Mouse (Mus musculus) mature B cell (primary cell): Measurements from ENCODE around the gene Nav2.

Source experiments
- in situ Hi-C: fragments of 300-500 bp; cut with MboI; formaldehyde crosslinking; loops from 2 replicates; pipeline ENCODE4 v1.14.3; 2019

Gene Nav2

DNA sequence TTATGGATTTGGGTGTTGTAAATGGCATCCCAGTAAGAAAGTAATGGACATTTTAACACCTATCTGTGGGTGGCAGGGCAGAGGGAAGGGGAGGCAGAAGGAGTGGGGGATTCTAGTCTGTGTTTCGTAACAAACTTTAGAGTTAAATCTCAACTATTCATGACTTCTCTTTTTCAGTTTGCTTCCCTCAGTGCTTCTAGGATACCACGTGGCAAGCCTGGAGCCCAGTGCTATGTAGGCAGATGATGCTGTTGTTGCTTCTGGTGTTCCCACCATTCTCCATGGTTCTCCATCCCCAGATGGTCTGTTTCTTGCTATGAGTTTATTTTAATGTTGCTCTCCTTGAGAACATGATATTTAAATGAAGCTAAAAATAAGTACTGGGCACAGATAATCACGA is 92.3 kb downstream of the Nav2 start:
- in situ Hi-C loops, result no loop called here

DNA sequence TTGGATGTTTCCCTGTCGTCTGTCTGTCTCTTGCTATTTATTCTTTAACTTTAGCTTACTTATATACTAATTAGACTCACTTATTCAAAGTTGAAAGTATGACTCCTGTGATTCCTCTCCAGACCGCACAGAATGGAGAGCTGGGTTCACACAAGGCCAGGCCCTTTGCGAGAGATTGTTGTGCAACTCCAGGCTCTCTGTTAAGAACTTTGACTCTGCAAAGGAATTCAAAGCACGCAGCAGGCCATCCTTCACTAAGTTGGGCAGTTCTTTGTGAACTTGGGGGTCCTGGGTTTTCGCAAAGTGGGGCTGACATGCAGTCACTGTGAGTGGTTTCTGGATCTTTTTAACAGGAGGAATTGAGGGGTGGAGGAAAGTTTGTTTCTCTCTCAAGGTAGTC is 95.9 kb downstream of the Nav2 start:
- in situ Hi-C loops, result no loop called here

DNA sequence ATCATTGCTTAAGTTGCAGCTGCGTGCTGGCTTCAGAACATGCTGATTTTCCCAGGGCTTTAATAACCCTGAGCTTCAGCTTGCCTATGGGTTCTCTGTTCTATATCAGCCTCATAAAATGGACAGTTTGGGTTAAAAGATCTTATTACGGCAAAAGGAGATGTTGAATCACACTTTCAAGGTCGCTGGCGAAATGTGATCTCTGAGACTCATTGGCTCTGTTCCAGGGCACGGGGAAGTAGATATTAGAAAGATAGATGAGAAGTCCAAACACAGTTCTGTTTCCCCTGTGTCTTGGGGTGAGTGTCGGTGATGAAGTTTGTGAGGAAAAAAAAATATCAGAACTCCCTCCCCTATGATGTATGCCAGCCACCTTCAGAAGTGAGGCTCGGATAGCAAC is 98.4 kb downstream of the Nav2 start:
- in situ Hi-C loops, result no loop called here

- in situ Hi-C loops, result no loop called here
Observed at GRCm38 (mm10) chr7:49010739-49011138, 102.2 kb downstream of the Nav2 start.

DNA sequence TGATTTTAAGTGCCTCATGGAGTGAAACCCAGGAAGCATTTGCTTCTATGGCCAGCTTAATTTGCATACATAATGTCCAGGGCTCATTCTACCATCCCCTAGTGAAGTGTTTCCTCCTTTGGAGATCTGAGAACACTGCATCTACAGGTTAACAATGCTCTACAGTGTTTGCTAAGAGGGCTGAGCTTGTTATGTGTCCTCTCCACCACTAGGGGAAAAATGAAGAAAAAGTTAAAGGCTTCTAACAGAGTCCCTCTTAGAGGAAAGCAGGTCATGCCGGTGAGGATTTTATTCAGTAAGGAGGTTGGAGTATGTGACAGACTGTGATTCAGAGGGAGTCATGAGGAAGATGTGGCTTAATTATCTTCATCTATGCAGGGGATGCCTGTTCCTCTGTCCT is 103.5 kb downstream of the Nav2 start:
- in situ Hi-C loops, result no loop called here

- in situ Hi-C loops, result no loop called here
Observed at GRCm38 (mm10) chr7:49014480-49014879, 106.0 kb downstream of the Nav2 start.

GRCm38 (mm10) chr7:49015297-49015696 is 106.8 kb downstream of the Nav2 start:
- in situ Hi-C loops, result no loop called here

- in situ Hi-C loops, result no loop called here
Observed at GRCm38 (mm10) chr7:49016088-49016487, 107.6 kb downstream of the Nav2 start.

GRCm38 (mm10) chr7:49017794-49018193 is 109.3 kb downstream of the Nav2 start:
- in situ Hi-C loops, result no loop called here

DNA sequence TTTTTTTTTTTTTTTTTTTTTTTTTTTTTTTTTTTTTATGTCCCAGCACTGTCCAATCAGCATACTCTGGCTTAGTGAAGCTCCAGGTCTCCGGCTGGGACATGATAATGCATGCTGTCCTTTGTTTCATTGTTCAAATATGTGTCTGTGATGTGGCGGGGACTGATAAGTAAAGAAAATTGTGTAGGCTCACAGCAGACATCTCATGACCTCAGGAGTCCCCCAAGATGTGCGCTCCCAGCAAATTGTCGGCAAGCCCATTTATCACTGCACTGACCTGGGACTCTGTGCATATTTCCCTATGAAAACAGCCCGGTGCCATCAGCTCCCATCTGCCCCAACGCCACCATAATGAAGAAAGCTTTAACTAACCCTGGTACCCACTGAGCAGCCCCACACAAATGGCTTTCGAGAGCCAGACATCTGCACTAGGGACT is 110.0 kb downstream of the Nav2 start:
- in situ Hi-C loops, result no loop called here

DNA sequence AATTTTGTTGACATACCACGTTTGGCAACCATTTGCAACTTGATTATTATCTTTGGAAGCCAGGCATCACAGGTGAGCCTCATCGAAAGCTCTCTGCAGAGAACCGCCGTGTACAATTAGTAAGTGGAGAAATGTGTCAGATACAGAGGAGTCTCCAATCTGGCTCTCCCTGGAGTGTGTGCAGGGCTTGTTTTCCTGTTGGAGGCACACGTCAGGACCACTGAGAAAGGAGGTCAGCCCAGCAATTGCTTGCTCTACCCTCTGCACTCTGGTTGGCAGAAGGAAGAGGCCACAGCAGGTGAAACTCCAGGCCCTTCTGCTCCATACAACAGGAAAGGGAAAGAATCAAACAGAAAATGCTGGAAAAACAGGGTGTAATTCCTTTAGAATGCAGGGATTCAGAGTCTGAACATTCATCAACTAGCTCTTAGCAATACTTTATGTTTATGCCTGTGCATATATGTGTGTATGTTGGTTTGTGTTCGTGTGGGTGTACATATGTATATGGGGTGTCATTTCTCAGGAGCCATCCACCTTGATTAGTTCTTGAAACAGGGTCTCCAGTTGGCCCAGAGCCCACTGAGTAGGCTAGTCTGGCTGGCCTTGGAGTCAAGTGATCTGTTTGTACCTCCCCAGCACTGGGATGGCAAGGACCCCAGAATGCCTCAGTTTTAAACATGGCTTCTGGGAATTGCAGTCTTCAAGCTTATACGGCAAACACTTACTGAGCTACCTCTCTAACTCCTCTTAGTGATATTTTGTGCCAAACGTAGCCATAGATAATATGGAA is 116.7 kb downstream of the Nav2 start:
- in situ Hi-C loops, result no loop called here

DNA sequence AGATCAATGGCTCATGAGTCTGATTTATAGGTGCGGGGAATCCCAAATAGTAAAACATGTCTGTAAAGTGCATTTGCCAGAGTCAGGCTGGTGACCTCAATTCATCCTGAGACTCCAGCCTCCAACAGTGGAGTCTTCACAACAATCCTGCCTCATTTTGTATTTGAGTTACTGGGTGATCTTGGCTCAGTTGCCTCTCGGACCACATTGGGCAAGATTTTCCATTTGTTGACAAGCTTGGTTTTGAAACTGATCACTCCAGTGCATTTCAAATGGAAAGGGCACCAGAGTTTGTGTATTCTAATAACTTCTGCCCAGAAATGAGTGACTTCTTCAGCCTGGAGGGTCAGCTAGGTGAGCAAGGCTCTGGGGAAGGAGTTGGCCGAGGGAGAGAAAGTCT is 117.5 kb downstream of the Nav2 start:
- in situ Hi-C loops, result no loop called here

GRCm38 (mm10) chr7:49026466-49026865 is 118.0 kb downstream of the Nav2 start:
- in situ Hi-C loops, result no loop called here

DNA sequence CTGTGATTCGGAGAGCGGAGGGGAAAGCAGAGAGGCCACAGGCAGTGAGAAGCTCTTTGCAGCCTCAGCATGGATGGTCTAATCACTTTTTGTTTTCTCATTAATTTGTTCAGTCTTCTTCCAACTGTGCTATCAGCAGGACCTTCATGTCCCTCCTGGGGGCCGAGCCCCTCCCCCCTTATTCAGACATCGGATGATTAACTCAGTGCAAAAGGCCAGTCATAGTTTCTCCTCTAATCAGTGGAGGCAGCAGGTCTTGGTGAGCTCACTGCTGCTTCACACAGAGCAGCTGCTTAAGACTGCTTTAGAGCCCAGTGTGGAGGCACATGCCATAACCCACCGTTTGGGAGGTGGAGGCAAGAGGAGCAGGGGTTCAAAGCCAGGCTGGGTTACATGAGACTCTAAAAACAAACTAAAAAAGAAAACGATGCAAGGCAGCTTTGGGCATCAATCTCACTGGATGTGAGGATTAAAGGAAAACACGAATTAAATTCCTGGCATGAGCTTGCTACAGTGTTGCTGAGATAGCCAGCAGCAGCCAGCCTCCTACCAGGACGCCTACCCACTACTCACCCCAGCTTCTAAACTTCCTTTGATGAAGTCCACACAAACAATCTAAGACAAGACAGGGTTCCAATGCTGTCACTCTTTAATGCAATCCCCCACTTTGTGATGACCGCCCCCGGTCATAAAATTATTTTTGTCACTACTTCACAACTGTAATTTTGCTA is 120.9 kb downstream of the Nav2 start:
- in situ Hi-C loops, result no loop called here

GRCm38 (mm10) chr7:49032216-49032615 is 123.7 kb downstream of the Nav2 start:
- in situ Hi-C loops, result no loop called here

- in situ Hi-C loops, result no loop called here
Observed at GRCm38 (mm10) chr7:49034253-49034652, 125.7 kb downstream of the Nav2 start.

DNA sequence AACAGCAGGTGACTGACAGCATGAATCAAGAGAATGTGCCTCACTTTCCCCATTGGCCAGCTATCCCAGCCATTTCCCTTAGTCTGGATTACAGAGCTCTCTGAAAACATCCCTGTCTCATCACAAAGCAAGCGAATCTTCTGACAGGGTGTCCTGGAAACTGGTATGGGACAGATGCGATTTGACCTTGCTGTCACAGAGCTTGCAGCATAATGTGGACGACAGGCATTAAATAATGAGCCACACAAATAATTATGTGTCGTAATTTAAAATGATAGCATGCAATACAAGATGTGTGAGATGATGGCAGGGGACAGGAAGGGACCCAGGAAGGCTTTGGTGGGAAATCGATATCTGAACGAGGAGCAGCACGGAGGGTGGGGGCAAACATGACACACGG is 131.6 kb downstream of the Nav2 start:
- in situ Hi-C loops, result no loop called here

DNA sequence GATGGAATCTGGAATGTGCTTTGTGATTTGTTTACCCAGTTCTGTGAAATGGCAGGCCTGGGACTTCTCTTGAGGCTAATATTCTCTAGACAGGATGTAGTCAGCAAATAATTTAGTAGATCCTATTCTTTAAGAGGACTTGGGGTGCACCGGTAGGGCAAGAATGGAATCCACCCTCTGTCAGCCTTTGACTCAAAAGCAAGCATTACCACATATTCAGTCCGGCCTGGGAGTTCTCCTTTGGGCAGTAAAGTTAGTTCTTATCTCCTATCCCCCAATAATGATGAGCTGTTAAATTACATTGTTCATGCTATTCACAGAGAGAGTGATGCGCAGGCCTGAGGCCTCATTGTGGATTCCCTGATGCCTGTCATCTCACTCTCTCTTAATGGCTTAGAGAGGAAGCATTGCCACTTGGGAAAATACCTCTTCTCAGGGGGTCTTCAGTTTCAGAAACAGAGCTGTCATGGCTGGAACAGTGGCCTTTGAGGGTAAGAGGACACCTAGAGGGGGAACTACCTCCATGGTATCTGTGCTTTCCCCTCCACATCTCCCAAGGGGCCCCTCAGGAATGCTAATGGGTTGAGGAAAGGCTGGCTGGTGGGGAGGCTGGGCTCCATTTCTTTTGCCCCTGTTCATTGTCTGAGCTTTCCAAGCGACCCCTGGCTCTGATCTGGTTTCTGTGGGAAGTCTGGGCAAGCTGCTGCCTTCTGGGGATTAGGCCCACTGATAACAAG is 133.0 kb downstream of the Nav2 start:
- in situ Hi-C loops, result no loop called here

DNA sequence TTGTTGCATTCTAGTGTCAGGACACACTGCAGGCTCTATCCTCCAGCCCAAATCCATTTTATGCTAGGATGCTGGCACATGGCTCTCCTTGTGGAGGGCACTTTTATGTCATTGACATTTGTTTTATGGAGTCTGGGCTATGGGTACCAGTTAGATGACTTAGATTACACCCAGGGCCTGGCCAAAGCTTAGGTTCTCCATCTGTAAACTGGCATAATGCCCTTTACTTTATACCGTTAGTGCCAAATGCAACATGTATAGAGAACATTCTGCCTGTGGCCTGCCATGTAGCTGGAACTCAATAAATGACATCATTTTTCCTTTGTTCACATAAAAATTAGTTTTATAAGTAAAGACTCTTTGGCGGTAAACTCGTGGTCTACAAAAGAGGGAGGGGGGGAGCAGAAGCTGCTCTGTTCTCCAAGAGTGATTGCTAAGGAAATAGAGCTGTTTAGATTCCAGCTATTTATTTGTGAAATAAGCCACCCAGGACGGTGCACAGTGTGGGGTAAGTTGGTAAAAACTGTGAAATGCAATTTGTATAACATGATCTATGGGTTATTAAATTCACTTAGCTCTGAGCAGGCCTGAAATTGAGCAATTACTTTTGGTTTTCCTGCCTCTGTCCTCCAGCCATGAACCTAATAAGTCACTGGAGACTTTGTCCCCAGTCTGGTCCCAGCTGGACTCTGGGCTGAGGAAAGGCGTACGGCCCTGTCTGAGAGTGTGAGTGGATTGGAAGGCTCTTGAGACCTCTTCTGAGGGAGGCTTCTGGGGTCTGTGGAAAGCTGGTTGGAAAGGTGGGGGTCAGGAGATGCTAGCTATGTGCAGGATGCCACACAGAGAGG is 137.2 kb downstream of the Nav2 start:
- in situ Hi-C loops, result no loop called here

DNA sequence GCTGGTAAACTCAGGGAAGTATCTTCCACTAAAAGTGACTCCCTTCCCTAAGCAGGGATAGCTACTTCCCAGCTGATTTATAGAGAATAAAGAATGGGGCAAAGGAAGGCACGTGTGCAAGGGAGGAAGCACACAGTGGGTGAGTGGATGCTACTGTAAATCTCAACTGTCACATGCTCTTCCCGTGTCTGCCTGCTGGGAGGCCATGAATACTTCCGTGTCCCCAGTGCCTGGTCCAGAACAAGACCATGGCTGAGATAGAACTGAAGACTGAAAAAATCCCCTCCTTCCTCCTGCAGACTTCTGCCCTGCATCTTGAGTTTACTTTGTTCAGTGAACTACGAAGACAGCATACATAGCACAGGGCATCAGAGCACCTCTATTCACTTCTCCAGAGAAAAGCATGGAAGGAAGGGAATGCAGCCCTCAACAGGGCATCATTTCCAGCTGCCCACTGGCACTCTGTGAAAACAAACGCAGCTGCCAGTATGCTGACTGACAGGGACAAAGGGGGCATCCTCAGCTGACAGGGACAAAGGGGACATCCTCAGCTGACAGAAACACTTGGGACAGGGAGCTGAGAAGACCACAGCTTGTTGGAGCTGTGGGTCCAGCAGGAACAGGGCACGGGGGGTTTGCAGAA is 138.0 kb downstream of the Nav2 start:
- in situ Hi-C loops, result no loop called here

- in situ Hi-C loops, result no loop called here
Observed at GRCm38 (mm10) chr7:49047336-49047735, 138.8 kb downstream of the Nav2 start.
